8 mouse cellular contexts compared by ENCODE assay signal in genomic region chr8:94695994-94696384, GRCm38 (mm10). TPM values are rescaled to one million over a fixed set of nuclear protein-coding genes. Genes with fewer than 3 reads are reported as not detected.
DNase-seq lines count a peak whose midpoint lies in the region; ATAC-seq and TF ChIP-seq lines count a peak whose summit lies in the region.

Gene Pllp, minus strand, starts transcription at chr8:94696278.

- no peaks in the 10 kb centered on the region for H3K36me3 ChIP-seq in hindbrain, embryonic 12.5 days
- H3K36me3 ChIP-seq in small intestine, adult 2 months (ENCODE audit: control insufficient read depth, insufficient read depth, low read length): no peaks in the 10 kb centered on the region

- peaks cover 66% of the 10 kb centered on the region for H3K27me3 ChIP-seq in hindbrain, embryonic 12.5 days
- no peaks in the 10 kb centered on the region for H3K27me3 ChIP-seq in small intestine, adult 2 months (ENCODE audit: control insufficient read depth, insufficient read depth, low read length)

- H3K4me3 ChIP-seq in hindbrain, embryonic 12.5 days: peak within 1 kb of the TSS; percentile 40
- peak within 1 kb of the TSS; percentile 89 for H3K4me3 ChIP-seq in small intestine, adult 2 months (ENCODE audit: low read depth, low read length)

- peak; percentile 69 for ATAC-seq in hindbrain, embryonic 12.5 days (ENCODE audit: low FRiP score)

- peak within 1 kb of the TSS; percentile 35; the same call in 1 of the 2 replicates for H3K9ac ChIP-seq in hindbrain, embryonic 12.5 days

- peak; percentile 72 for TF ChIP-seq POLR2A in small intestine, adult 2 months (IDR thresholded peaks at IDR 0.05; ENCODE audit: low read depth, low read length)

- peaks cover 13% of the 10 kb centered on the region for H3K4me1 ChIP-seq in hindbrain, embryonic 12.5 days
- peaks cover 11% of the 10 kb centered on the region for H3K4me1 ChIP-seq in small intestine, adult 2 months (ENCODE audit: control insufficient read depth, insufficient read depth, insufficient read length, low read length)

- under 1% methylated on average over 41 of the region's 41 CpGs for WGBS in hindbrain, embryonic 12.5 days
- under 1% methylated on average over 41 of the region's 41 CpGs for WGBS in small intestine, adult 2 months

- peak; percentile 12 to 42 for DNase-seq in spleen, adult 18-20 months
- no peak for DNase-seq in spleen, postnatal 14 days (ENCODE audit: low spot score in 2 of 2)
- DNase-seq in embryo, embryonic 10 days (ENCODE audit: low spot score): peak; percentile 61
- DNase-seq in layer of hippocampus, adult 9-11 months: peak; percentile 38
- DNase-seq in lung, postnatal 10 days: peak; percentile 47
- no peak for DNase-seq in cerebellum, adult 11 months

- no peak within 1 kb of the TSS for H3K27ac ChIP-seq in hindbrain, embryonic 12.5 days
- no peak within 1 kb of the TSS for H3K27ac ChIP-seq in small intestine, adult 2 months (ENCODE audit: insufficient read depth, low read depth, low read length)

- no peak for TF ChIP-seq CTCF in small intestine, adult 2 months (IDR thresholded peaks at IDR 0.05; ENCODE audit: extremely low read depth, insufficient read length, insufficient replicate concordance, low read depth, low read length)

- H3K4me2 ChIP-seq in hindbrain, embryonic 12.5 days (replicated peaks): peak within 1 kb of the TSS; percentile 61

- no peaks in the 10 kb centered on the region for H3K9me3 ChIP-seq in hindbrain, embryonic 12.5 days (replicated peaks)

RNA-seq across cellular contexts. Expression of gene Pllp, which starts in this region (rescaled TPM):
- 0.25 and 0.41 TPM in 2 replicates for polyA plus RNA-seq in hindbrain, embryonic 12.5 days (2016; fragmentation: Nextera tagmentation; extraction: Ambion mirVana)
- polyA plus RNA-seq in small intestine, adult 2 months (2012; rRNA removed): 50.9 and 84.3 TPM in 2 replicates

Comparison
In these comparisons a context has a peak if more than half of its experiments do, and no peak if none do; other contexts are left out.
1. RNA of gene Pllp (polyA plus RNA-seq): 50.9 to 84.3 TPM in small intestine, adult 2 months; 0.25 to 0.41 TPM in hindbrain, embryonic 12.5 days; every median in the first group is over 10 times any median in the second.
2. DNase-seq: peak in spleen, adult 18-20 months (2 of 2), embryo, embryonic 10 days (single experiment), layer of hippocampus, adult 9-11 months (single experiment) and lung, postnatal 10 days (single experiment); none in spleen, postnatal 14 days (0 of 2) and cerebellum, adult 11 months (single experiment).
3. Peak in ATAC-seq, H3K4me3 ChIP-seq, H3K9ac ChIP-seq and H3K4me2 ChIP-seq in hindbrain, embryonic 12.5 days; RNA of the gene not detected or under 1 TPM.